Mouse (Mus musculus) neutrophil, adult 5-6 weeks (primary cell): ENCODE results near the gene Gsap. TPM values are rescaled to one million over a fixed set of nuclear protein-coding genes. Genes with fewer than 3 reads are reported as not detected.
"Not testable (repeated sequence)": the region's sequence is repeated elsewhere in the genome, so short reads cannot be mapped to it uniquely, and the experiment has no call there.

Experiments used
- ATAC-seq: fragments of 151-379, 151-347 bp; 2 replicates; pipeline ENCODE4 v1.8.0; 2017; ENCODE audit warnings: mild to moderate bottlenecking, moderate TSS enrichment; ENCODE audit not compliant: insufficient number of reproducible peaks, poor library complexity, low FRiP score, severe bottlenecking; ENCODE audit errors: extremely low read depth
- total RNA-seq: library from RNA; stranded (forward); fragments of 200-1000 nt; gene quantifications from 2 replicates; pipeline ENCODE4 v1.2.3, GENCODE M21; 2017

The Gsap gene
- total RNA-seq, 1 experiment from 2014 or later: 74.7 TPM

DNA sequence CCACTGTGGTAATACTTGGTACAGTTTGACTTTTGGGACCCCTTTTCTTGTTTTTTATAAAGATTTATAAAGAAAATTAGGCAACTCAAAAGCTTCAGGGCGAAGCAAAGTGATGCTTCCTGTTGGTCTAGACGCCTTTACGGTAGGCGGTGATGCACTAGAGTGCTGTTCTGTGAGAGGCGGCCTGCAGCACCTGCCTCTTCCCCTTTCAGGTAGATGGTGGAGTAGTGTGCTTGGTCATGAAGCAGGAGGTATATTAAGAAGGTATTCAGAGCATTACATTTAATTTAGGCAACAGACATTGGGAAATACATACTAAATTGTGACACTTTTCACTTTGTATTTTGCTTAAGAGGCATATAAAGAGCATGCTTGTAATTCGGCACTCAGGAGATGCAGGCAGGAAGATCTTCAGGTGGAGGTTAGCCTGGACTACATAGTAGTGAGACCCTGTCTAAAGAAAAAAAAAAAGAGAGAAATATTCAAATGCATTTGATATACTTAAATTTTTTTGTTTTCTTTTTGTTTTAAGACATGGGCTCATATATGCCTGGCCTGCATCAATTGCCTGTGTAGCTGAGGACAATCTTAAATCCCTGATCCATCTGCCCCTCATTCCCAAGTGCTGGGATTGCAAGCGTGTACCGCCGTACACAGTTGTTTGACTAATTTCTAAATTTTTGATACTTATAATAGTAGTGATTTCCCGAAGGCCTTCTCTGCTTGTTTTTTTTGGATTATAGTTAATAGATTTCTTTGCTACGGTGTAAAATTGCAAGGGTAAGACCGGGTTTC lies 68.9 kb downstream of the Gsap start:
- ATAC-seq: peak; percentile 83

DNA sequence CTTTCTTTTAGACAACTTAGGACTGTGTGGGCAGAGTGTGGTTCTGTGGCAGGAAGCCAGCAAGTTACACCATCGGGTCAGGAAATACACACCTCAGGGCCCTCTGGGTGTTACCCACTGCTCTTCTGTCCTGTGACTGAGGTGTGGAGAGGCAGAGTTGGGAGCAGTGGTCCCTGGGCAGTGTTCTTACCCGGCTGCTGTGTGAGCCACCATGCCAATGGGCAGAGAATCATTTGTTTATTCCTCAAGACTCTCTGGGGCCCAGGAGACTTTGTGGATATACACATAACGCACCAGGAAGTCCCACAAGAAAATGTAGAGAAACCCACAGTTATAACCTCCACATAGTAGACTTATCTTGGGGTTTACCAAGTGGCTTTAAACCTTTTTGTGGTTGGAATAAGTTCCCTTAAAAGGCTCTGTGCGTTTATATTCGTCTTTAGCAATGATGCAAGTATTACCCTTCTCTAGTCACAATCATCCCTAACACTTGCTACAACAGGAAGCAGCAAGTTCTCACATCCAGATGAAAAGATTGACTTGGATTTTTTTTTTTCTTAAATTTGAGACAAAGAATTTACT lies 69.6 kb downstream of the Gsap start:
- peak; percentile 59 for ATAC-seq

DNA sequence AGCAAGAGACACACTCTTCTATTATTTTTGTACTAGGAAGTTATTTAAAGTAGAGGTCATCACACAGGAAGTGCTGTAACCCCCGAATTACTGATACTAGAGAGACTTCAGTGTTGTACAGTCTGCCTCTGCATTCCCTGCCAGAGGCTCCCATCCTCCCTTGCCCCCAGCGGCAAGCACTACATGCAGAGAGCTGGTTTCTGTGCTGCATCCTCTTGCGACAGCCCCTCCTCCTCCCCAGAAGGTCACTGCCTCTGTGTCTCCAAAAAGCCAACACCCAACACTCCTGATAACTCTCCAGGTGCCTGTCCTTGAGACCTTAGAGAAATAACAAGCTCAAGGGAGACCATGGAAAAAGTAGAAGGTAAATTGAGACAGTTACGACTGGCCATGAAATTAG lies 71.1 kb downstream of the Gsap start:
- ATAC-seq: no peak

DNA sequence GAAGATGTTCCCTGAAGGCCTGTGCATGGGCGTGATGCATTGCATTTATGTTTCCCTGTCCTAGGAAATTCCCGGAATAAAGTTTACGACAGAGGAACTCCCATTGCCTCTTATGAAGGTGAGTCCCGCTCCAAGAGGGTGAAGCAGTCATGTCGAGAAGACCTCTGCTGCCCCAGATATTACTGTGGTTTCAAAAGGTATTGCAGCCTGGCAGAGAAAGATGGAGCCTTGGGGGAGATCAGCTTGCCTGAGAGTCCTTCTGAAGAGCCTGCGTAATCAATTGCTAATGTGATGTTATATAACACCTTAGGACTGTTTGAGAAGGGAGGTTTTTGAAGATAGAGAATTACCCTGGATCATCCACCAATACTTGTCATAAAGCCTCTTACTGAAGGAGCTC lies 71.8 kb downstream of the Gsap start:
- peak; percentile 28; the same call in 1 of the 2 replicates for ATAC-seq

DNA sequence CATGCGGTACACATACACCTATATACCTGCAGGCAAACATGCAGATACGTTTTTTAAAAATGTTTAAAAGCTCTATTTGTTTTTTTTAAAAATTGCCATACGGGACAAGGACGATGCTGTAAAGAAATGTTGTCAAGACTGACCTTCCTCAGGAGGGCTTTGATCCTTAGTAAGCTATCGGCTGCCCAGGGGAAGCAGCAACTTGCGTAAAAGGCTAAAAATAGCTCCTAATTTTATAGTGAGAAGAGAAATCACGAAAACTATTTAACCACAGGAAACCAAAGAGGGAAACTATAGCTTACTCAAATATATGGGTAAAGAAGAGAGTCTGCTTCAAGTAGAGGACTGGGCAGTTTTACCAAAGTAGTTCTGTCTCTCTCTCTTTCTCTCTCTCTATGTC lies 74.7 kb downstream of the Gsap start:
- no peak for ATAC-seq

- no peak for ATAC-seq
These were observed 75.3 kb downstream of the Gsap start for GRCm38 (mm10) chr5:21261202-21261844.

GRCm38 (mm10) chr5:21263202-21264055 lies 77.4 kb downstream of the Gsap start:
- no peak for ATAC-seq

- ATAC-seq: no peak
These were observed 78.4 kb downstream of the Gsap start for GRCm38 (mm10) chr5:21264352-21265021.

DNA sequence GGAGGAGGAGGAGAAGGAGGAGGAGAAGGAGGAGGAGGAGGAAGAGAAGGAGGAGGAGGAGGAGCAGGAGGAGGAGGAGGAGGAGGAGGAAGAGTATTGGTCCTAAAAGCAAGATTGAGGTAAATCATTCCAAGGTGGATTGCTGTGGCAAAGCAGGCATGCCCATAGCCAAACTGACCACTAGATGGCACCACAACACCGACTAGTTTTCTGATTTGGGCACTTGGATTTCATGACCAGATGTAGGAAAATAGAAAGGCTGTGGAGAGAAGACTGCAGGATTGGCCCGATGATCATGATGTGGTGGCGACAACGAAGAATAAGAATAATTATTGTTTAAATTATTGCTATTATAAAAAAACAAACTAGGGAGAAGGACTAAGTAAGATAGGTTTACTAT lies 79.0 kb downstream of the Gsap start:
- peak; percentile 64; the same call in 1 of the 2 replicates for ATAC-seq

- no peak for ATAC-seq
These were observed 81.0 kb downstream of the Gsap start for GRCm38 (mm10) chr5:21267090-21267489.

- no peak for ATAC-seq
These were observed 83.4 kb downstream of the Gsap start for GRCm38 (mm10) chr5:21269446-21269845.

DNA sequence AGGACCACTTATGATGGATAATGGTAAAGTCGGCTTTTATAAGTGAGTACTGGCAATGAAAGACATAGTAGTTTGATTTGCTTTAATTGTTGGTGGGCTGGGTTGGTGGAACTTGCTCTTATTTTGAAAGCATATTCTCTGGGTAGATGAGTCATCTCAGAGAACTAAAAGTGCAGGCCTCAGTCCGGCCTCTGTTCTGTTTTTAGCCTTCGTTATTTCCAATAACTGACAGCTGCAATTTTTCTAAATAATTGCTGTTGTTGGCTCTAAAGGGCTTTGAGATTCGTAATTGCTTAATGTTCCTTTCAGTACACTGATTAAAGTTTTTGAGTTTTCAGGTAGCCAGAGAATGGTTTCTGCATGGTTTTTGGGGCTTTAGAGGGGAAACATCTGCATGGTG lies 84.7 kb downstream of the Gsap start:
- ATAC-seq: no peak

DNA sequence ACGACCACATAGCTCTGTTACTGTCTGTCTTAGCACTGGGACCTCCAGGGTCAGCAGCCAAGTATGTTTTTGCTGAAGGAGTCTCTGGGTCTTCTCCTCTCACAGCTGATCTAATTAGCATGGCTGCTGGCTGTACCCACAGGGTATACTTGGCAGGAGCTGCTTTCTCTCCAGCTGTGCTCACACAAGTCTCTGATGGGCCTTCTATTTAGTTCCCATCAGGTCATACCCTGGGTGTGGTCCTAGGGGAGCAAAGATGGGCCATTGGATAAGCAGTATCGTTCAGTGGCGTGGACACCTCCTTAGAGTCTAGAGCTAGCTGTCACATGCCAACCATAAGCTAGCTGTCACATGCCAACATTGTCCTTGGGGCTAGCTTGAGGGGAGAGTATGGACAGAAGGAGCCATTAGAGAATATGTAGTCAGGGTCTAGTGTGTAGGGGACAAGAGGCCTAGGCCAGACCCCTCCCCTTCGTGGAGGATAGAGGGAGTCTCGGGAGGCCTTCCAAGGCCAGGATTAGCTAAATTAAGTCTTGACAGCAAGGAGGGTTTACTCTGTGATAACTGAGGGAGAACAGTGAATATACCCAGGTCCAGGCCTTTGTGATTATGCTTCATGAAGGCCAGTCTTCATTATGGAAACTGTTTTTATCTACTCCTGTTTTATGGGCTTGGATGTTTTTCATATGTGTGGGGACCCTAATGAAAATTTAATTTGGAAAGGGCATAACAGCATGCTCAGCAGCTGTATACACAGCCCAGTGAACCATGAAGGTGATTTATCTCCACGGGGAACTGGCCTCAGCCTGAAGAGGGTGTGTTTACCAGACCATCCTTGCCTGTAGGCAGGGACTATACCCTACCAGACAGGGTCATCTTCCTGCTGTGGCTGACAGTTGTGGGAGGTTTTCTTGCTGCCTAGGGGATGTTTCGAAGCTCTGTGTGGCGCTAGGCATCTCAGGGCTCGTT lies 85.6 kb downstream of the Gsap start:
- ATAC-seq: no peak

DNA sequence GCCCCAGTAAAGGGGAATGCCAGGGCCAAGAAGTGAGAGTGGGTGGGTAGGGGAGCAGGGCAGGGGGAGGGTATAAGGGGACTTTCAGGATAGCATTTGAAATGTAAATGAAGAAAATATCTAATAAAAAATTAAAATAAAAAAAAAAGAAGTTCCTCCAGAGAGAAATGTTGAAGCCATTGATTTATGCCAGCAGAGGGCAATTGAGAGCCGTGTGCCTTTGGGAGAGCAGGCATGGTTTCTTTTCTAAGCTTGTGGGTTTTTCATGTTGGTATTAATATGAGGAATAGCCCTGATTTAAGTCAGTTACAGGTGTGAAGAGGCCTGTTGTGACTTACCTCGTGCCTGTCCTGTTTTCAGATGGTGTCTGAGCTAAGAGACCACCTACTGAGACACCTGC lies 91.6 kb downstream of the Gsap start:
- ATAC-seq: not testable (repeated sequence)

DNA sequence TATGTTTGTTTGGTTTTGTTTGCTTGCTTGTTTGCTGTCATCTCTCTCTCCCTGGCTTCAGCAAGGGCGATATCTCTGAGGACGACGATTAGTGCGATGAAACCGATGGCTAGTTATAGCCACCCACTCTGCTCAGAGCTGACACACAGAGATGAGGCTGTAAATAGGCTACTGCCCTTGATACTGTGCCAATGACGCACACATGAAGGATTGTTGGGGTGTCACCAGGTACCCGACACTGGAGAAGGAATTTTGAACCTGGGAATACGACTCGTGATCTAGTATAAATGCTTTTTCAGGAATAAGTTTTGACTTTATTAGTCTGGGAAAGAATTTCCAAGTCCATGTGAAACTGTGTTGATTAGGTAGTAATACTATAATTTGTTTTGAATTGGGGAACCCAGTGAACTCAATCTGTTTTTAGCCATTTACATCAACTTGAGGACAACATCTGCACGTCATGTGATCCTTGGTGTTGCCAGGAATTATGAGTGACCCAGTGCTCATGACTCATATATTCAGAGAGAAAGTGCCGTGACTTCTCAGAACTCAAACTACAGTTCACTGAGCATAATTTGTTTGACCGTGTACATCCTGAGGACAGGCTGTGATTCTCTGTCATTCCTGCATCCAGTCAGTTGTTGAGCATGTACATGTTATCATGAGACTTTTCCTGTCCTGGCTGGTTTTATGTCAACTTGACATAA lies 97.5 kb downstream of the Gsap start:
- no peak for ATAC-seq

DNA sequence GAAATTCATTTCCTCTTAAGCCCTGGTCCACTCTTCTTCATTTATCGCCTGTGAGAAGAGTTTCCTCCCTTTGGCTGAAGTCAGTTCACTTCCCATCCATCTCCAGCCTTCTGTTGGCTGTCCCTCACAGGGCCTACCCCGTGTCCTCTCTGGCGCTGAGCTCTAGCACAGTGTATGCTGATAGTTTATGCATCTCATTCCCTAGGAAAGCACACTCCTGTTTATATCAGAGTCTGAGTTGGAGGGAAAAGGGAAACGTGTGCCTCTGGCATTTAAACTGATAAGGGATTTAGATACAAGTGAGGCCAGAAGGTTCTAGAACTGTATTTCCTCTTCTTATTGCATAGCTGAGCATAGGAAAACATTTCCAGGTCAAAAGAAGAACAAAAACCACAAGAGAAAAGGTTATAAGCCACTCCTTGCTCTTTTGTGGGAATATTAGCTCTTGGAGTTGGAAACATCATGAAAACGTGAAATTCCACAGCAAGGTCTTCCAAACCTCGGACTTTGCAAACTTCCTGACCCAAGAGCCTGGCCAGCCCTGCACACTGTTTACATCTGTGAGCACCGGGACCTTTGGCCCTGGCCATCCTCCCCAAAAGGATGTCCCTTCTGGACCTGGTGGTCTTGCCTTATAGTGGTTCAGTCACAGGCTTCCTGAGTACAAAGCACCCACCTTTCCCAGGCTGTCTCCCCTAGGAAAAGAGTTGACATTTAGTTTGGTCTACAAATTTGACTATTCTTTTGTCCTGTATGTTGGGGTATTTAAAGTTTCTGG lies 102.8 kb downstream of the Gsap start:
- no peak for ATAC-seq
